Mouse (Mus musculus): ENCODE data around the gene 4930578G10Rik. TPM values are rescaled to one million over a fixed set of nuclear protein-coding genes. Genes with fewer than 3 reads are reported as not detected.
"Not testable (repeated sequence)": the region's sequence is repeated elsewhere in the genome, so short reads cannot be mapped to it uniquely, and the experiment has no call there.

The 4930578G10Rik gene
- total RNA-seq (2021): 1 to 10 TPM; 1.8 to 2.2 TPM
- long read RNA-seq, experiment 1: 0 reads
- long read RNA-seq, experiment 2, partial matches to known transcripts: 0 of 8 reads
- long read RNA-seq, experiment 2, other reads (novel, unspliced or antisense): 8 of 8 reads

- intact Hi-C loops (cut with DNase I): not testable (repeated sequence)
These were observed at the start of gene 4930578G10Rik for GRCm38 (mm10) chr4:42735245-42735644. Gene 4930578G10Rik (plus strand): TSS chr4:42735545.

GRCm38 (mm10) chr4:42756477-42756876, 21.1 kb downstream of the 4930578G10Rik start, which contains the start of gene Ccl19:
Gene Ccl19 (minus strand): TSS chr4:42756577.
- DNase-seq (ENCODE audit: low spot score in 2 of 2); intact Hi-C loops (cut with DNase I): not testable (repeated sequence)

More at GRCm38 (mm10) chr4:42735245-42735644, at the start of gene 4930578G10Rik:
- DNase-seq (ENCODE audit: low spot score in 2 of 2): not testable (repeated sequence)

- intact Hi-C loops (cut with DNase I); DNase-seq (ENCODE audit: low spot score in 2 of 2): not testable (repeated sequence)
These were observed 38.5 kb downstream of the 4930578G10Rik start, which contains the start of gene Ccl21a for GRCm38 (mm10) chr4:42773893-42774292. Gene Ccl21a (minus strand): TSS chr4:42773993.

GRCm38 (mm10) chr4:42853788-42854187, 118.4 kb downstream of the 4930578G10Rik start, which contains the start of gene Fam205a1:
Gene Fam205a1 (minus strand): TSS chr4:42853888.
- intact Hi-C loops (cut with DNase I); DNase-seq (ENCODE audit: low spot score in 2 of 2): not testable (repeated sequence)

- DNase-seq (ENCODE audit: low spot score in 2 of 2); intact Hi-C loops (cut with DNase I): not testable (repeated sequence)
These were observed 121.3 kb downstream of the 4930578G10Rik start, which contains the start of gene Gm12394 for GRCm38 (mm10) chr4:42856671-42857070. Gene Gm12394 (minus strand): TSS chr4:42856771.

- intact Hi-C loops (cut with DNase I): not testable (repeated sequence)
These were observed 125.1 kb downstream of the 4930578G10Rik start for GRCm38 (mm10) chr4:42860483-42860882.

GRCm38 (mm10) chr4:42863487-42863886, 128.1 kb downstream of the 4930578G10Rik start:
- intact Hi-C loops (cut with DNase I); DNase-seq (ENCODE audit: low spot score in 2 of 2): not testable (repeated sequence)

More at GRCm38 (mm10) chr4:42860483-42860882, 125.1 kb downstream of the 4930578G10Rik start:
- not testable (repeated sequence) for DNase-seq (ENCODE audit: low spot score in 2 of 2)

- intact Hi-C loops (cut with DNase I): no loop called here
- no peak for DNase-seq (ENCODE audit: low spot score in 2 of 2)
These were observed 132.0 kb downstream of the 4930578G10Rik start for GRCm38 (mm10) chr4:42867390-42867789.

GRCm38 (mm10) chr4:42868193-42868592, 132.8 kb downstream of the 4930578G10Rik start:
- intact Hi-C loops (cut with DNase I): no loop called here
- no peak for DNase-seq (ENCODE audit: low spot score in 2 of 2)

GRCm38 (mm10) chr4:42870748-42871147, 135.4 kb downstream of the 4930578G10Rik start:
- intact Hi-C loops (cut with DNase I): no loop called here
- DNase-seq (ENCODE audit: low spot score in 2 of 2): peak; percentile 25 to 35

- no peak for DNase-seq (ENCODE audit: low spot score in 2 of 2)
- intact Hi-C loops (cut with DNase I): no loop called here
These were observed 136.8 kb downstream of the 4930578G10Rik start for GRCm38 (mm10) chr4:42872151-42872550.

GRCm38 (mm10) chr4:42872746-42873435, 137.5 kb downstream of the 4930578G10Rik start:
- no peak for DNase-seq (ENCODE audit: low spot score in 2 of 2)
- intact Hi-C loops (cut with DNase I): no loop called here

- intact Hi-C loops (cut with DNase I): no loop called here
- no peak for DNase-seq (ENCODE audit: low spot score in 2 of 2)
These were observed 138.8 kb downstream of the 4930578G10Rik start, which contains the start of gene Fam205c for GRCm38 (mm10) chr4:42874134-42874533. Gene Fam205c (minus strand): TSS chr4:42874234.

- DNase-seq (ENCODE audit: low spot score in 2 of 2): peak; percentile 55 to 68
- intact Hi-C loops (cut with DNase I): loop anchor here (2.0 to 5.0 kb wide), 2 partner anchors 71 to 88 kb away; partner anchors contain the start of gene Dnajb5
These were observed 141.4 kb downstream of the 4930578G10Rik start for GRCm38 (mm10) chr4:42876586-42877291.

GRCm38 (mm10) chr4:42877657-42878056, 142.3 kb downstream of the 4930578G10Rik start:
- intact Hi-C loops (cut with DNase I): loop anchor here (2.0 to 5.0 kb wide), 2 partner anchors 70 to 87 kb away; partner anchors contain the start of gene Dnajb5
- DNase-seq (ENCODE audit: low spot score in 2 of 2): no peak

GRCm38 (mm10) chr4:42879829-42880676, 144.7 kb downstream of the 4930578G10Rik start:
- intact Hi-C loops (cut with DNase I): loop anchor here (5.0 kb wide), 1 partner anchor 67 kb away; the partner anchor contains the start of gene Dnajb5
- DNase-seq (ENCODE audit: low spot score in 2 of 2): no peak

GRCm38 (mm10) chr4:42880677-42880948, 145.3 kb downstream of the 4930578G10Rik start:
- DNase-seq (ENCODE audit: low spot score in 2 of 2): no peak
- intact Hi-C loops (cut with DNase I): no loop called here

- intact Hi-C loops (cut with DNase I): loop anchor here (1.0 kb wide), 1 partner anchor 30 kb away; no protein-coding TSS in a partner anchor
- peak; percentile 47 to 75 for DNase-seq (ENCODE audit: low spot score in 2 of 2)
These were observed 151.6 kb downstream of the 4930578G10Rik start for GRCm38 (mm10) chr4:42886926-42887325.

- intact Hi-C loops (cut with DNase I): no loop called here
- no peak for DNase-seq (ENCODE audit: low spot score in 2 of 2)
These were observed 153.5 kb downstream of the 4930578G10Rik start for GRCm38 (mm10) chr4:42888806-42889205.
